Mouse (Mus musculus): ENCODE measurements around the gene Nanp.

Gene Nanp

GRCm38 (mm10) chr2:150997618-150998017 is 41.6 kb downstream of the Nanp start:
- DNase-seq (ENCODE audit: low spot score in 2 of 2), result no peak

GRCm38 (mm10) chr2:150995324-150995723 is 43.9 kb downstream of the Nanp start:
- no peak for DNase-seq (ENCODE audit: low spot score in 2 of 2)

GRCm38 (mm10) chr2:150991050-150991449 is 48.1 kb downstream of the Nanp start:
- DNase-seq (ENCODE audit: low spot score in 2 of 2), result no peak

- DNase-seq (ENCODE audit: low spot score in 2 of 2), result no peak
These were observed 48.7 kb downstream of the Nanp start for GRCm38 (mm10) chr2:150990506-150990905.

GRCm38 (mm10) chr2:150985359-150985758 is 53.8 kb downstream of the Nanp start:
- no peak for DNase-seq (ENCODE audit: low spot score in 2 of 2)

- no peak for DNase-seq (ENCODE audit: low spot score in 2 of 2)
These were observed 57.1 kb downstream of the Nanp start for GRCm38 (mm10) chr2:150982051-150982450.

GRCm38 (mm10) chr2:150981524-150981923 is 57.7 kb downstream of the Nanp start:
- no peak for DNase-seq (ENCODE audit: low spot score in 2 of 2)

GRCm38 (mm10) chr2:150979861-150980620 is 59.2 kb downstream of the Nanp start:
- no peak for DNase-seq (ENCODE audit: low spot score in 2 of 2)

All from urinary bladder, adult 18-20 months (tissue).